Mouse (Mus musculus): ENCODE measurements at regions not wholly inside any gene's neighbourhood (a gene's known extent, or its start where the extent isn't known, plus 50 kb on each side); places are given as distances from the start of the nearest gene placed in this dataset.
A peak's percentile ranks its signal among the peaks of the same experiment; 100 is the strongest.

- DNase-seq, result no peak
Observed at GRCm38 (mm10) chr9:89858005-89858404, 51.7 kb upstream of the Rasgrf1 start.

- DNase-seq, result no peak
Observed at GRCm38 (mm10) chr9:89850491-89851282, 59.0 kb upstream of the Rasgrf1 start.

GRCm38 (mm10) chr9:89849947-89850346, 59.8 kb upstream of the Rasgrf1 start:
- DNase-seq, result no peak

GRCm38 (mm10) chr9:89848571-89848970, 61.1 kb upstream of the Rasgrf1 start:
- DNase-seq, result no peak

- no peak for DNase-seq
Observed at GRCm38 (mm10) chr9:89846973-89847372, 62.7 kb upstream of the Rasgrf1 start.

GRCm38 (mm10) chr9:89842776-89843089, 67.0 kb upstream of the Rasgrf1 start:
- DNase-seq, result no peak

GRCm38 (mm10) chr9:89841866-89842775, 67.6 kb upstream of the Rasgrf1 start:
- no peak for DNase-seq

GRCm38 (mm10) chr9:89841371-89841770, 68.3 kb upstream of the Rasgrf1 start:
- DNase-seq, result no peak

GRCm38 (mm10) chr9:89836454-89837245, 73.1 kb upstream of the Rasgrf1 start:
- DNase-seq, result no peak

GRCm38 (mm10) chr9:89833596-89833995, 76.1 kb upstream of the Rasgrf1 start:
- DNase-seq, result no peak

GRCm38 (mm10) chr9:89831855-89832254, 77.9 kb upstream of the Rasgrf1 start:
- DNase-seq, result no peak

- no peak for DNase-seq
Observed at GRCm38 (mm10) chr9:89828156-89828555, 81.6 kb upstream of the Rasgrf1 start.

GRCm38 (mm10) chr9:89827564-89827963, 82.1 kb upstream of the Rasgrf1 start:
- DNase-seq, result no peak

GRCm38 (mm10) chr9:89826712-89827548, 82.8 kb upstream of the Rasgrf1 start:
- peak; percentile 75 to 83 for DNase-seq

GRCm38 (mm10) chr9:89821853-89822243, 83.6 kb upstream of the Ankrd34c start:
- DNase-seq, result no peak

- DNase-seq, result no peak
Observed at GRCm38 (mm10) chr9:89821109-89821852, 83.0 kb upstream of the Ankrd34c start.

- no peak for DNase-seq
Observed at GRCm38 (mm10) chr9:89813616-89814318, 75.5 kb upstream of the Ankrd34c start.

- DNase-seq, result no peak
Observed at GRCm38 (mm10) chr9:89807381-89807780, 69.1 kb upstream of the Ankrd34c start.

- DNase-seq, result no peak
Observed at GRCm38 (mm10) chr9:89802658-89803057, 64.4 kb upstream of the Ankrd34c start.

- peak; percentile 27 to 56 for DNase-seq
Observed at GRCm38 (mm10) chr9:89793018-89793417, 54.7 kb upstream of the Ankrd34c start.

- no peak for DNase-seq
Observed at GRCm38 (mm10) chr9:89789926-89790325, 51.7 kb upstream of the Ankrd34c start.

Measured in thymus, postnatal 36 days (tissue).